Mouse (Mus musculus) thymus, postnatal 4 days (tissue): ENCODE measurements around the gene Slc30a3.
"Not testable (repeated sequence)": the region's sequence is repeated elsewhere in the genome, so short reads cannot be mapped to it uniquely, and the experiment has no call there.

Experiments
- DNase-seq: peaks from one replicate; pipeline ENCODE4 v3.0.0; 2021

The Slc30a3 gene

DNA sequence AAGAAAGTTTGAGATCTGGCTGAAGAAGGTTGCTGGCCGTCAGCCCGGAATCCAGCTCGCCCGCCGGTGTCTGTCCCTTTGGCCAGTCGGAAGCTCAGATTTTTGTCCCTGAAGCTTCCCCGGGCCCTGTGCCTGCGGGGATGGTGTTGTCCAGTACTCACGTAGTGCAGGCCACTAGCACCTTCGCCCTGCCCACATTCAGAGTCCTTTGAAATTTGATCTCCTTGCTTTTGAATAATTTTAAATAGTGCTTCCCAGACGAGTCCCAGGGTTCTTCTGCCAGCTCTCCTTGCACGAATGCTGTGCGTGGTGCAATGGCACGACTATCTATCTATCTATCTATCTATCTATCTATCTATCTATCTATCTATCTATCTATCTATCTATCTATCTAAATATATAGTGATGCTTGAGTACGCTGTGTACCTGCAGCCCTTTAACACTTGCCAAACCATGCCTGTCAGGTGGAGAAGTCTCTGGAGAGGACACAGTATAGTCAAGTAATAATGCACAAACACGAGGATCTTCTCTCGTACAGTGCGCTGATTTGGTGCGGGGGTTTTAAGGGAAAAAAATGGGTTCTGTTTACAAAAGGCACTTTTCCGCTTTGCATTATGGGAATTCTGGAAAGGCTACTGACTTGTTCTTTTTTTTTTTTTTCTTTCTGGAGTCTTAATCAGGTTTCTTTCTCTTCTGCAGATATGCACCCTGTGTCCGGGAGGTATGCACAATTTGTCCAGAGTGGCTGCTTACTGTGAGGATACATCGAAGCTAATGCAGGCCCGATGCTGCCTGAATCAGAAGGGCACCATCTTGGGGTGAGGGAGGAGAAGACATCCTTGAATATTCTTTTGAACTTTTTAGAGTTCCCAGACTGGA, 59.0 kb downstream of the Slc30a3 start, which contains the start of gene Slc5a6:
Gene Slc5a6, minus strand, starts transcription at position 162 of the 879 bp plus-strand sequence.
- peak; percentile 57 for DNase-seq

DNA sequence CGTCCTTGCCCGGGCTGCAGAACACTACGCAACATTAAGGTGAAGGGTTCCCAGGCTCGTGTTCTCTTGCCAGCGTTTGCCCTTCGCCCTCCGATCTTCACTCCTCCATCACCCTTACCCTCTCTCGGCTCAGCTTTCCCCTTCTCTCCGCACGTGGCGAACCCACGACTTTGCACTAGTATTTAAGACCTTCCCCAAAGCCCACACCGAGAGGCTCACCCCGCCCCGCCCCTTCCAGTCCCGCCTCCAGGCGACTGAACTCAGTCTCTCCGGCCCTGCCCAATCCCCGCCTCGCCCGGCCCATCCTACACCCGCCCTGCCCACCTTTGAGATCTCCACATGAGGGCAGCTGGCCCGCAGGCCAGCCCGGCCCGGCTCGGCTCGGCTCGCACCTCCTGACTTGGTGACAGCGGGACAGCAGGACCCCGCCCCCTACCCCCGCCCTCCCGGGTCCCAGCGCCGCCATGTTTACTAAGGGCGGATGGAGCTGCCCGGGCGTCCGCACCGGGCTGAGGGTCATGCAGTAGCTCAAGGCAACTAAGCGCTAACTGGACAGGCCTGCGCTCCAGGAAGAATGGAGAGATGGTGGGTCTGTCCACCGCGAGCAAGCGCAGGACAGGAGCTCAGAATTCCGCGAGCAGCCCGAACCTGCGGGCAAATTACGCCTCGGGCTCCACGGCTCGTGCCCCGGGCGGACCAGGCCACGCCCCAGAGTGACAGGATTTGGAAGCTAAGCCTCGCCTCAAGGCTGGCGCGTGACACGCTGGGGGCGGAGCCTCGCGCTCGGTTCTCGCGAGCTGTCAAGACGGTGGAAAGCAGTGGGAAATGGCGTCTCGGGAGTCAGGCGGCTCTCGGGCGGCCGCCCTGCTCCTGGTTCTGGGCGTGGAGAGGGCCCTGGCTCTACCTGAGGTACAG, 59.9 kb downstream of the Slc30a3 start, which contains the start of gene Atraid:
Gene Atraid, plus strand, starts transcription at position 465 of the 915 bp plus-strand sequence.
- DNase-seq, result peak; percentile 99

DNA sequence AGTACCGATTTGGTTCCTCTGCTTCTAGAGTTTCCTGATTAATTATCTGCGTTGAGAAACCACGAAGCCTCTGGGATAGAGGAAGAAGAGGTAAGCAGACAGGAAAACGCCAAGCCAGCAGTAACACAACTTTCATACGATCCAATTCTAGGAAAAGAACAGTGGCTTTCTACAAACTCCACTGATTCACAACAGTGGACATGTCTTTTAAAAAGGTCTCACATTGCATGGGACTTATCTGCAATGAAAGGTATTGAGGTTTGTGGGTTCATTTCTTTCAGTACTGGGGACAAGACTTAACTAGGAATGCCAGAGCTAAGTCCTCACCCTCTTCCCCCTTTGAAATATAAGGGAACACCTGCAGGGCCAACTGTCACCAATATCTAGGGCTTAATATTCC, 61.0 kb downstream of the Slc30a3 start:
- DNase-seq, result no peak

DNA sequence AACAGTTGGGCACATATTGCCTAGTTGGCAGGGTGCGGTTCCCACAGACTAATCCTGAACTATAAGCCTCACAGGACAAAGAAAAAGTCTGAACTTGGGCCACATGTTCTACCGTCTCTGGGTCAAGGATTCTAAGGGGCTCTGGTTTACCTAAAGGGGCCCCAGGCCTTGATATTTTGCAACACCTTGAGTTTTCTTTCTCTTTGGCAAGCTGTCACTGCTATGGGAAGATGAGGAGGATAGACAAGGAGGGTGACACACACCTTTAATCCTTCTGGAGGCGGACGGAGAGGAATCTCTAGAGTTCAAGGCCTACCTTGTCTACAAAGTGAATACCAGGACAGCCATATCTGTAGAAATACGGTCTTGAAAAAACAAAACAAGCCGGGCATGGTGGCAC, 61.6 kb downstream of the Slc30a3 start:
- DNase-seq, result no peak

DNA sequence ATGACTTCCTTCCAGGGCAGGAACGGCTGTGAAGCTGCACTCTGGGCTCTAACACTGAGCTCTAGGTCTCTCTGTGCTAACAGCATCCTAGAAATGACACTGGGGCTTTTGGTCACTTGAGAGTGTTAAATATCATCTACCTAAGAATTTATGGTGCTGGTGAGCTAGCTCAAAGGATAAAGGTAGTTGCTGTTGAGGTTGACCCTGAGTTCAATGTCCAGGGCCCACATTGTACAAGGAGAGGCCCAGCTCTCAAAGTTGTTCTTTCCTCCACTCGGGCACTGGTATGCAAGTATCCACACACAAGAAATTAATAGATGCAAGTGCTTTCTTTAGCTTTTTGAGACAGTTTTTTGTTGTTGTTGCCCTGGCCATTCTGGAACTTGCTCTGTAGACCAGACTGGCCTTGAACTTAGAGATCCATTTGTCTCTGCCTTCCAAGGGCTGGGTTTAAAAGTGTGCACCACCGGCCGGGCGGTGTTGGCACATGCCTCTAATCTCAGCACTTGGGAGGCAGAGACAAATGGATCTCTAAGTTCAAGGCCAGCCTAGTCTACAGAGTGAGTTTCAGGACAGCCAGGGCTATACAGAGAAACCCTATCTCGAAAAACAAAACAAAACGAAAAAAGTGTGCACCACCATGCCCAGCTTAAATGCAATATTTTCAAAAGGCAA, 69.7 kb downstream of the Slc30a3 start:
- no peak for DNase-seq

GRCm38 (mm10) chr5:31036556-31036955, 71.5 kb downstream of the Slc30a3 start:
- DNase-seq, result not testable (repeated sequence)
